Mouse (Mus musculus) forebrain, embryonic 16.5 days (tissue): ENCODE data around the gene Nthl1. TPM values are rescaled to one million over a fixed set of nuclear protein-coding genes. Genes with fewer than 3 reads are reported as not detected.
A peak's percentile ranks its signal among the peaks of the same experiment; 100 is the strongest.

Experiments used
- ATAC-seq: fragments of 200-750 bp; cut with Nextera tagmentation; 2 replicates; pipeline ENCODE4 v1.8.0; 2017; ENCODE audit warnings: mild to moderate bottlenecking, moderate library complexity
- H3K27ac ChIP-seq: fragments of 300-500 bp; sonication (generic); 2 replicates; pipeline ENCODE4 v1.5.1; 2014; ENCODE audit warnings: low read length, control low read depth
- H3K27me3 ChIP-seq: fragments of 300-500 bp; sonication (generic); replicated peaks from 2 replicates; pipeline ENCODE4 v1.6.1; 2014; ENCODE audit warnings: low read length; ENCODE audit not compliant: control insufficient read depth, insufficient read depth
- H3K36me3 ChIP-seq: fragments of 300-500 bp; sonication (generic); 2 replicates; pipeline ENCODE4 v1.6.1; 2014; ENCODE audit not compliant: control insufficient read depth, insufficient read depth
- H3K4me1 ChIP-seq: fragments of 300-500 bp; sonication (generic); replicated peaks from 2 replicates; pipeline ENCODE4 v1.6.1; 2014; ENCODE audit warnings: low read length; ENCODE audit not compliant: control insufficient read depth, insufficient read depth
- H3K4me2 ChIP-seq: fragments of 300-500 bp; sonication (generic); 2 replicates; pipeline ENCODE4 v1.6.1; 2014; ENCODE audit warnings: mild to moderate bottlenecking, low read length, control low read depth
- H3K4me3 ChIP-seq: fragments of 300-500 bp; sonication (generic); replicated peaks from 2 replicates; pipeline ENCODE4 v1.5.1; 2014; ENCODE audit warnings: mild to moderate bottlenecking, low read length, control low read depth
- H3K9ac ChIP-seq: fragments of 300-500 bp; sonication (generic); replicated peaks from 2 replicates; pipeline ENCODE4 v1.6.1; 2014; ENCODE audit warnings: low read depth, low read length, control low read depth
- H3K9me3 ChIP-seq: fragments of 300-500 bp; sonication (generic); 2 replicates; pipeline ENCODE4 v1.6.1; 2016; ENCODE audit warnings: low read length; ENCODE audit not compliant: control insufficient read depth
- WGBS: fragments of 180-500 bp; shearing (Covaris S2); extraction: QIAGEN DNeasy Blood & Tissue Kit; methylation state at CpG from one replicate; pipeline ENCODE4 v1.1.7; 2014; 5-methylcytosine and 5-hydroxymethylcytosine counted together
- polyA plus RNA-seq: library from polyadenylated mRNA; unstranded; fragments of >200 nt; fragmentation: Nextera tagmentation; extraction: Ambion mirVana; gene quantifications from 2 replicates; pipeline ENCODE4 v1.2.1, GENCODE M21; 2015

Nthl1 gene
- polyA plus RNA-seq, 1 experiment from 2014 or later: 14.4 TPM

DNA sequence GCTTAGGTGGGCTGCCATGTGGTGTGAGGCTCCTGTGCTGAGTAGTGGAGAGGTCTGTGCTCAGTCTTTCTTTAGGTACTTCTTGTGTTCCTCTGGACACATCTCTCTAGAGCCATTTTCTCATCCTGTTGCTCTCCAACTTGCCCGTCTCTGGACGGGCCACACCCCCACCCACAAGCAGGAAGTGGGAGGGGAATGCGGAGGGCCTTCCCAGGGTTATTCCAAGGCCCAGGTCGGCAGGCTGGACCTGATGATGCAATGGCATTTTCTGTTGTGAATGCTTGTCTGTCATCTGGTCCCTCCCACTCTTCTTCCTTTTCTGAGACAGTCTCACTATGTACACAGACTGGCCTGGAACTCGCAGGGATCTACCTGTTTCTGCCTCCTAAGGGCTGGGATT is 39.7 kb downstream of the Nthl1 start:
- Histone ChIP-seq H3K27ac (no peak overlapping the region), H3K27me3 (no peaks in the 10 kb centered on the region), H3K4me1 (peaks cover 33% of the 10 kb centered on the region), H3K4me2 (no peak overlapping the region), H3K9ac (0 out of 2 replicates have a peak overlapping the region, but pooled peaks have one; percentile 22), H3K9me3 (no peaks in the 10 kb centered on the region), H3K36me3 (no peaks in the 10 kb centered on the region; the same call in 1 of the 2 replicates), H3K4me3 (no peak overlapping the region)
- 24% methylated on average over 5 of the region's 5 CpGs for WGBS
- no peak for ATAC-seq

DNA sequence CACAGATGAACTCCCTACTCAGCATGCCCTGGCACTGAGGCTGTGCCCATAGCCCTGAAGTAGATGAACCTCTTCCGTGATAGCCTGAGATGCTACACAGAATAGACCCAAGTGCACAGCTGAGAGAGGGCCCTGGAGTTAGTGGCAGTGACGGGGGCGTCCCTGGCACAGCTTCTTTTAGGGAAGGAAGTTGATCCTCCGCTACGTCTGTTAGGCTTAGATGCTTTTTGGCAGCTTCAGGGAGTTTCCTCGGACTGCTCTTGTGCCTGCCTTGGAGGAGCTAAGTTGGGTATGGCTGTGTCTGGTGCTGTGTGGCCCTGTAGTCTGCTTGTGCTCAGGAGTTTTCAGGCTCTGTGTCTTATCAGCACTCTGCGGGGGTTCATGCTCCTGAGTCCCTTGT is 41.8 kb downstream of the Nthl1 start:
- Histone ChIP-seq H3K27ac (no peak overlapping the region), H3K4me3 (no peak overlapping the region), H3K9me3 (no peaks in the 10 kb centered on the region), H3K27me3 (no peaks in the 10 kb centered on the region), H3K9ac (no peak overlapping the region), H3K4me1 (peaks cover 28% of the 10 kb centered on the region), H3K36me3 (peaks cover 2% of the 10 kb centered on the region), H3K4me2 (no peak overlapping the region)
- no peak for ATAC-seq
- WGBS: 78% methylated on average over 7 of the region's 7 CpGs

DNA sequence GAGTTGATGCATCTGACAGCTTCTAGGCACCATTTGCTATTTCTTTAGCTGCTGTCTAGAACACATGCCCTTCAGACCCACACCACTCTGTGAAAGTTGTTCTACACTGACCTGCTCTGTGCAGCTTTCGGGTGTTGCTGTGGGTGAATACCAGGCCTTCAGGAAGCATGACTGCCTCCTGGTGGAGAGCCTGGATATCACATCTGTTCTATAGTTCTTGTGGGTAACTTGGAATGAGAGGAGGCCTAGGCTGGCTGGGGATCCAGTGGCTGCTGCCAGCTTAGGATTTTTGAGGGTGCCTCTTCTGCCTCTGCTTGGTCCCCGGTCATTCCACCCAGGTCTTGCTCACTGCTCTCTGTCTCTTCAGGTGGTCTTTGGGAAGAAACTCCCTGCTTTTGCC is 43.7 kb downstream of the Nthl1 start:
- Histone ChIP-seq H3K27me3 (no peaks in the 10 kb centered on the region), H3K4me2 (no peak overlapping the region), H3K9ac (no peak overlapping the region), H3K27ac (no peak overlapping the region), H3K4me3 (no peak overlapping the region), H3K4me1 (peaks cover 17% of the 10 kb centered on the region), H3K9me3 (no peaks in the 10 kb centered on the region), H3K36me3 (peaks cover 10% of the 10 kb centered on the region)
- 49% methylated on average over 2 of the region's 2 CpGs for WGBS
- ATAC-seq: no peak

DNA sequence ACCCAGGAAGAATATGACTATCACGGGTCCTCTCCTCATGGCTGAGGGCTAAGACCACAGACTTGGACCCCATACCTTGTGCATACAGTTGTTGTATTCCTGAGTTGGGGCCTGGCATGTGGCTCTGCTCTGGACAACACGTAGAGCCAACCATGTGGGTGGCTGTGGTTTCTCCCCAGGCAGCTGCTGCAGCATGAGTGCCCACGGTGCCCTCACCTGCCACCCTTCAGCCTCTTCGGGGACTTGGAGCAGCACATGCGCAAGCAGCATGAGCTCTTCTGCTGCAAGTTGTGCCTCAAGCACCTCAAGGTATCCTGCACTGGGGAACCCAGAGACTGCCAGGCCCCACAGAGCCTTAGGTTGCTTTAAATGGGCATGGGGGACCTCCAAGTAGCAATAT is 44.4 kb downstream of the Nthl1 start:
- no peak overlapping the region for H3K4me3 ChIP-seq
- WGBS: 92% methylated on average over 5 of the region's 5 CpGs
- peaks cover 15% of the 10 kb centered on the region for H3K36me3 ChIP-seq
- no peaks in the 10 kb centered on the region for H3K9me3 ChIP-seq
- ATAC-seq: no peak
- H3K4me1 ChIP-seq: peaks cover 10% of the 10 kb centered on the region
- no peak overlapping the region for H3K4me2 ChIP-seq
- no peak overlapping the region for H3K27ac ChIP-seq
- H3K27me3 ChIP-seq: no peaks in the 10 kb centered on the region
- H3K9ac ChIP-seq: no peak overlapping the region

DNA sequence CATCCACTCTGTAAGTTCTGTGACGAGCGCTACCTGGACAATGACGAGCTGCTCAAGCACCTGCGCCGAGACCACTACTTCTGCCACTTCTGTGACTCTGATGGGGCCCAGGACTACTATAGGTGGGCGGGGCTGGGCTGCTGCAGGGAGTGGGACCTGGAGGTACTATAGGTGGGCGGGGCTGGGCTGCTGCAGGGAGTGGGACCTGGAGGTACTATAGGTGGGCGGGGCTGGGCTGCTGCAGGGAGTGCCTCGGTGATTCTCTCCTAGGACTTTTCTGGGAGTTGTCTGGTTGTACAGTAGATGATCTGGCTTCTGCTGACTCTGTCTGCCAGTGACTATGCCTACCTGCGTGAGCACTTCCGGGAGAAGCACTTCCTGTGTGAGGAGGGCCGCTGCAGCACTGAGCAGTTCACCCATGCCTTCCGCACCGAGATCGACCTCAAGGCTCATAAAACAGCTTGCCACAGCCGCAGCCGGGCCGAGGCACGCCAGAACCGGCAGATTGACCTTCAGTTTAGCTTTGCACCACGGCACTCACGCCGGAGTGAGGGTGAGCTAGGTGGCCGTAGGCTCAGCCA is 45.1 kb downstream of the Nthl1 start:
- H3K4me3 ChIP-seq: no peak overlapping the region
- peaks cover 4% of the 10 kb centered on the region; the same call in 1 of the 2 replicates for H3K4me1 ChIP-seq
- no peak for ATAC-seq
- no peak overlapping the region for H3K27ac ChIP-seq
- H3K4me2 ChIP-seq: no peak overlapping the region
- H3K9me3 ChIP-seq: no peaks in the 10 kb centered on the region
- WGBS: 92% methylated on average over 24 of the region's 24 CpGs
- H3K36me3 ChIP-seq: peaks cover 15% of the 10 kb centered on the region
- H3K27me3 ChIP-seq: no peaks in the 10 kb centered on the region
- no peak overlapping the region for H3K9ac ChIP-seq

DNA sequence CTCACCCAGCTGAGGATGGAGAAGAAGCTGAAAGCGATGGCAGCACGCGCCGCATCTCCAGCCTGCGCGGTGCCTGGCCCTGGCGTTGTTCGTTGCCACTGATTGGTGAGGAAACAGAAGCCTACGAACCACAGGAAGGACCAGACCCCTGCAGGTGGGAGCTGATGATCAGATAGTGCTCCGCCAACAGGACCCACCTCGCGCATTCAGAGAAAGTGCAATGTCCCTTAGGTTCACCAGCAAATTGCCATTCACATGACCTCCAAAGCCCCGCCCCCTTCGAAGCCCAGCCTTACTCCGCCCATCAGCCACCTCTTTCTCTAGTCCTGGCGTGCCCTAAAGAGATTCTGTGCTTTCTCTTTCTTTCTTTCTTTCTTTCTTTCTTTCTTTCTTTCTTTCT is 54.0 kb downstream of the Nthl1 start:
- no peaks in the 10 kb centered on the region for H3K9me3 ChIP-seq
- H3K4me3 ChIP-seq: no peak overlapping the region
- ATAC-seq: no peak
- H3K4me1 ChIP-seq: peaks cover 28% of the 10 kb centered on the region
- no peak overlapping the region for H3K27ac ChIP-seq
- H3K4me2 ChIP-seq: no peak overlapping the region
- H3K27me3 ChIP-seq: peaks cover 14% of the 10 kb centered on the region
- H3K9ac ChIP-seq: no peak overlapping the region
- 37% methylated on average over 16 of the region's 16 CpGs for WGBS
- H3K36me3 ChIP-seq: peaks cover 2% of the 10 kb centered on the region; the same call in 1 of the 2 replicates

DNA sequence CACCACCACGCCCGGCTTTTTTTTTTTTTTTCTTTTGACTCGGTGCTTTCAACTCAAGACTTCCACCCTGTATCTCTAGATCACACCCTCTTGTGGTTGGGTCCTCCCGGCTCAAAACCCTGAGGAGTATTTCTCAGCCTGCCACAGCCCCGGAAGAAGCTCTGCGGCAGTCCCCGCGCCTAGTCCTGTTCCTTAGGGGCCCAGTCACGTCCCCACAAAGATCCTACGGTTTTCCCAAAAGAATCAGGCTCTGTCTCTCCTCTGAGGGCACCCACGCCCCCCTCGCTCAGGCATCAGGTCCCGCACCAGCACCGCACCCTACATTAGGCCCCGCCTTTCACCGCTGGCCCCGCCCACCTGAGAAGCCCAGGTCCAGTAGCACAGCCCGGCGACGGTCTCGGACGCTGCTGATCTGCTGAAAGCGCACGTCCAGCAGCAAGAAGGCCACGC is 54.7 kb downstream of the Nthl1 start:
- Histone ChIP-seq H3K4me1 (peaks cover 28% of the 10 kb centered on the region), H3K9me3 (no peaks in the 10 kb centered on the region), H3K36me3 (no peaks in the 10 kb centered on the region), H3K27me3 (peaks cover 14% of the 10 kb centered on the region), H3K27ac (no peak overlapping the region), H3K4me3 (peak overlapping the region; percentile 38), H3K9ac (peak overlapping the region; percentile 42), H3K4me2 (peak overlapping the region; percentile 63)
- ATAC-seq: no peak
- WGBS: 2% methylated on average over 24 of the region's 25 CpGs

DNA sequence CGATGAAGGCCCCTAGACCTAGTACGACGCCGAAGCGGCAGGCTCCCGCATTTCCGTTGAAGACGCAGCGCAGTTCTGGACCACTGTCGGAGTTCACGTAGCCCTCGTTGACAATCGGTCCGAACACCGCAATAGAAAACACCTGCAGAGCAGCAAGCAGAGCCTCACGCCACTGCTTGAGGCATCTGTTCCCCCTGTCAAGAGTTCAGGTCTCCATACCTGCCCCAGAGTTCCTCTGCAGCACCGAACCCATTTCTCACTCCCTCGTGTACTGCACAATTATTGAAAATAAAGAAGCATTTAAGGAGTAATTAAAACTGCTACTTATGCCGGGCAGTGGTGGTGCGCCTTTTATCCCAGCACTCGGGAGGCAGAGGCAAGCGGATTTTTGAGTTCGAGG is 55.1 kb downstream of the Nthl1 start:
- peak overlapping the region; percentile 42 for H3K9ac ChIP-seq
- H3K36me3 ChIP-seq: no peaks in the 10 kb centered on the region
- no peak overlapping the region for H3K27ac ChIP-seq
- no peak for ATAC-seq
- peaks cover 28% of the 10 kb centered on the region for H3K4me1 ChIP-seq
- 19% methylated on average over 23 of the region's 23 CpGs for WGBS
- H3K4me2 ChIP-seq: peak overlapping the region; percentile 63
- H3K9me3 ChIP-seq: no peaks in the 10 kb centered on the region
- H3K4me3 ChIP-seq: peak overlapping the region; percentile 38
- H3K27me3 ChIP-seq: peaks cover 14% of the 10 kb centered on the region
